Mouse (Mus musculus) urinary bladder, postnatal 25 days (tissue): ENCODE data around the gene Arhgef10l.
A peak's percentile ranks its signal among the peaks of the same experiment; 100 is the strongest.
"Not testable (repeated sequence)": the region's sequence is repeated elsewhere in the genome, so short reads cannot be mapped to it uniquely, and the experiment has no call there.

Experiments used
- DNase-seq: peaks from one replicate; pipeline ENCODE4 v3.0.0; 2022; ENCODE audit warnings: low spot score

Arhgef10l gene

DNA sequence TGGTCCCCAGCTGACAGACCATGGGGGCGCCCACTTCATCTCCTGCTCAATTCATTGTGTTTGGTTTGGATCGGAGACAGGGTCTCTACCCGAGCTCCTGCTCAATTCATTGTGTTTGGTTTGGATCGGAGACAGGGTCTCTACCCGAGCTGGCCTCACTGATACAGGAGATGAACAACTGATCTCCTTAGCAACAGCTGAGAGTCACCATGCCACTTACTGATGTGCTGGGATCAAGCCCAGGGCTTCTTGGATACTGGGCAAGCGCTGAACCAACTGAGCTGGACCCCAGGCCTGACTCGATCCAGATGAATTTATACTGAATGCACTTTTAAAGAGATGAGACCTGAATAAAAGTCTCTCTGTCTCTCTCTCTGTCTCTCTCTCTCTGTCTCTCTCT lies 59.6 kb downstream of the Arhgef10l start:
- DNase-seq = no peak

DNA sequence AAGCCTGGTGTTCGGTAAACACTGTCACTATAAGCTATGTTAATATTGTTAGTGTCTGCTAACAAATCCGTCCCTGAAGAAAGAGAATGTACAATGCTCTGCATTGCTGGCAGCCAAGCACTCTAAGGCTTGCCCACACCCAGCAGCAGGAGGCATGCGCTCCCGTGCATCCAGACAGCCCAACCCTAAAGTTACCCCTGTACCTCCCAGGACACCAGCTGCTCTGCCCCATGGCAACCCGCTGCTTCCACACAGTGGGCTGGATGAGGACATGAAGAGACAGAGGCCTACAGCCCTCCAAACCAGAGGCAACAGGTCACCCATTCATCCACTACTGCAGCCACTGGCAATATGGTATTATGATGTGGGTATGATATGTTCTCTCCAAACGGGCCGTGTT lies 60.0 kb downstream of the Arhgef10l start:
- DNase-seq = no peak

DNA sequence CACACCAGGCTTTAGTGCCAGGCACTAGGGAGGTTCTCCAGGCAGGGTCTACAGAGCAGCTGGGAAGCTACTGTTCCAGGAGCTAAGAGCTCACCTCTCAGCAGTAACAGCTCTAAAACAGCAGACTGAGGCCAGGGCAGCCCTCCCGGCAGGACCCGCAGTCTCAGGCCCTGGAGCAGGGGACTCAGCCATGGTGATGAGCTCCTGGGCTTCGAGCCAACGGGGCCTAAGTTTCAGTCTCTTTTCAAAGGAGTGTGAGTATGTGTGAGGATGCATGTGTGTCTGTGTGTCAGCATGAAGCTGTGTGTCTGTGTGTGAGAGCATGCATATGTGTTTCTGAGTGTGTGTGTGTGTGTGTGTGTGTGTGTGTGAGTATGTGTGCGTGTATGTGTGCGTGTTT lies 60.6 kb downstream of the Arhgef10l start:
- no peak for DNase-seq

DNA sequence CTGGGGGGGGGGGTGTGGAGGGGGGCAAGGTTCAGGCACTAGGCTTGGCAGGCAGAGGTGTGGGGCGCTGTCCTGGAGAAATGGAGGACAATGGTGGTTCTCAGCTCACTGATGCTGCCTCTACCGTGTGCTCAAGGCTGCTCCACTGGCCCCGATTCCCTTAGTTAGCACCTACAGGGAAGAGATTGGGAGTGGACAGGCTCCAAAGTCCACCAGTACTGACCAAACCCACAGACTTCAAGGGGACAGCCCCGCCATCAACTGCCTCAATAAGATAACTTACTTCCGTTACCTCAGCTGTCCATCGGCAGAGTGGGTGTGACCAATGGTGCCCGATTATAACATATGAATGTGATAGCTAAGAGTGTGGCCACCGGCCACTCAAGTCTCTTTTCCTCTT lies 61.3 kb downstream of the Arhgef10l start:
- no peak for DNase-seq

DNA sequence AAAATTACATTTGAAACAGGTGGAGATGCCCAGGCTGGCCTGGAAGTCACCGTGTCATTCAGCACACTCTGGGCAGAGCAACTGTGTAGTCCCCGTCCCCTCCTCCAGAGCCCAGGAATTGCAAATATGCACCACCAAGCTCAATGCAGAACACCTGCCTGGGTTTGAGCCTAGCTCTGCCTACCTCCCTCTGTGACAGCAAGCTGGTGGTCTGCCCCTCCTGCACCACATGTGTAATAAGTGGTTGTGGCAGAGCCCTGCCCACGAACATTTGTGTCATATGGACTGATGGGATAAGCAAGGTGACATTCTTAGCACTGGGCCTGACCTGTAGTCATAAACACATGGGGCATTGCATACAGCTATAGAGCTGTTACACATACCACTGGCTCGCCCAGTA lies 63.8 kb downstream of the Arhgef10l start:
- no peak for DNase-seq

DNA sequence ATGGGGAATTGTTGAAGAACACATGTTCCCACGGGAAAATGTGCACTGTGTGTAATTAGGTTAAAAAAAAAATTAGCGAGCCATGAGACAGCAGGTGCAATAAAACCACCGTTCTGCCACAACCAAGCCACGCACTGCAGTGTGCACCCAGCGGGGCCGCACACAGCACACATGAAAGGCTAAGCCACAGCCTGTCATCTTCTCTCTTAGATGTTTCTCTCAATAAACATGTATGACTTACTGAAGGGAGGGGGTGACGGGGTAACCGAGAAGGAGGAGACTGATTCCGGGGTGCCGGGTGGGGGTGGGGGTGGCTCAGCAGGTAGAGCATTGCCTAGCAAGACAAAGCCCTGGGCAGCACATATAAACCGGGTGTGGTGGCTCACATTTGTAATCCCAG lies 64.7 kb downstream of the Arhgef10l start:
- no peak for DNase-seq

DNA sequence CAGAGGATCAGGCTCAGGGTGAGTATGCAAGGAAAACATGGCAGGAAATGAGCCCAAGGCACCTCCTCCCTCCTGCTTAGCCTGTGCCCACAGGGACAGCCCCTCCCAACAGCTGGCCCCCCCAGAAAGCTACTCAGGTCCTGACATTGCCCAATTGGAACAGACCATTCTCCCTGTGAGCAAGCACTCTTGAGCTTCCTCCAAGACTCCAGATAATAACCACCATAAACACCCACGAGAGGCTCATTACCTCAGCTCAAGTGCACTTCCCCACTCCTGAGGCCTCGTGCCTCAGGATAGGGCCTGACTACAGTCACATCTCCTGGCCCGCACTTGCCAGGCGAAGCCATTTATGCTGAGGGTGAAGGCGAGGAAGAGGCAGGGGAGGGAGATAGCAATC lies 67.0 kb downstream of the Arhgef10l start:
- no peak for DNase-seq

DNA sequence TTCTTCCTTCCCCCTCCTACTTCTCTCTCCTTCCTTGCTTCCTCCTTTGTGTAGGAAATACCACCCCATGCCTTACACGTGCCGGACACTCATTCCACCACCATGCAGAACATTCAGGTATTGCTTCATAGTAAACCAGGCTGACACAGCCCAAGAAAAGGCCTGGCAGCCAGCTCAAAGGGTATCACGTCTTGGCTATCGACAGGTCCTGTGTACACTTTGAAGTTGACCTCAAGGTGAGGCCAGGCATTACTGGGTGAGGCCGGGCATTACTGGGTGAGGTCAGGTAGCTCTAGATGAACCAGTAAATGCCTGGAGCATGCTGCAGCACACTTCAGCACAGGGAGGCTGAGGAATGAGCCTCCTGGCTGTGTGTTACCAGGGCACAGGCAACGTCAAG lies 67.9 kb downstream of the Arhgef10l start:
- no peak for DNase-seq

DNA sequence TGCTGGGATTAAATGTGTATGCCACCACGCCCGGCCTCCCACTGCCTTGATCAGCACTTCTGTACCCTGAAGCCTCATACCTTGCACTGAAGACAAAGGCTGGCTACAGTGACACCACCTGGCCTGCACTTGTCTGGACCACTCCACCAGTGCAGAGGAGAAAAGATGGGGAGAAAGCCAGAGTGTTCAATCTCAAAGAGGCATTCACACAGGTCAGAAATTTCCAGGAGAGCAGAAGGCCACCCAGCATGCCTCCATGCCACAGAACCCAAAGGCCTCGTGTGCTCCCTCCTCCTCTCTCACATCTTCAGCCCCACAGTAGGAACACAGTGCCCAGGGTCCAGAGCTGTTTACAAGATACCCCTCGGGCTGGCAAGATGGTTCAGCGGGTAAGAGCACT lies 68.4 kb downstream of the Arhgef10l start:
- no peak for DNase-seq

DNA sequence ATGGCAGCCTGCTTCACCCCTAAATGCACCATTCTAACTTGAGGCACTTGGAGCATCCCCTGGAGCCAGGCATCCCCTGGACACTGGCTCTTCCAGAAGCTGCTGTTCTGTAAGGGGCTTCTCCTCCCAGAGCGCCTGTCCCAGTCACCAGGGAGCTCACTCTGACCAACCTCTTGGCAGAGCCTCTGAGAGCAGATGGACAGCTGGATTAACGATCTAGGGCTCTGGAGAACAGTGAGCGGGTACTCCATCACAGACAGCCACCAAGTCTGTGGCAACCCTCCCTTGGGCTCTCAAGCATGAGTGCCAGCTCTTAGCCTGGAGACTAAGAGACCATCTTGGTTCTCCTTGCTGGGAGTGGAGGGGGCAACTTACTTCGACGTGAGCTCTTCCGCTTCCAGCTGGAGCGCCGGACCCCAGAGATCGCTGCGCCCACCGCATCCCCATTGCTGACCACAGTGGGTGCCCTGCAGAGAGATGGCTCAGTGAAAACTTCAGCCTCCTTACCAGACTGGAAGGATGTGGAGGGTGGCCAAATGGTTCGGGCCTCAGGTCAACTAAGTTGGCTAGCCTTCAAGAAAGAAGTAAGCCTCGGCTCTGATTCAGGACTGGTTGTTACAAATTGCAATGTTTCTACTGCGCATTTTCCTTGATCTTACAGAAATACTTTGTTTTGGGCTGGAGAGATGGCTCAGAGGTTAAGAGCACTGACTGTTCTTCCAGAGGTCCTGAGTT lies 71.9 kb downstream of the Arhgef10l start:
- no peak for DNase-seq

DNA sequence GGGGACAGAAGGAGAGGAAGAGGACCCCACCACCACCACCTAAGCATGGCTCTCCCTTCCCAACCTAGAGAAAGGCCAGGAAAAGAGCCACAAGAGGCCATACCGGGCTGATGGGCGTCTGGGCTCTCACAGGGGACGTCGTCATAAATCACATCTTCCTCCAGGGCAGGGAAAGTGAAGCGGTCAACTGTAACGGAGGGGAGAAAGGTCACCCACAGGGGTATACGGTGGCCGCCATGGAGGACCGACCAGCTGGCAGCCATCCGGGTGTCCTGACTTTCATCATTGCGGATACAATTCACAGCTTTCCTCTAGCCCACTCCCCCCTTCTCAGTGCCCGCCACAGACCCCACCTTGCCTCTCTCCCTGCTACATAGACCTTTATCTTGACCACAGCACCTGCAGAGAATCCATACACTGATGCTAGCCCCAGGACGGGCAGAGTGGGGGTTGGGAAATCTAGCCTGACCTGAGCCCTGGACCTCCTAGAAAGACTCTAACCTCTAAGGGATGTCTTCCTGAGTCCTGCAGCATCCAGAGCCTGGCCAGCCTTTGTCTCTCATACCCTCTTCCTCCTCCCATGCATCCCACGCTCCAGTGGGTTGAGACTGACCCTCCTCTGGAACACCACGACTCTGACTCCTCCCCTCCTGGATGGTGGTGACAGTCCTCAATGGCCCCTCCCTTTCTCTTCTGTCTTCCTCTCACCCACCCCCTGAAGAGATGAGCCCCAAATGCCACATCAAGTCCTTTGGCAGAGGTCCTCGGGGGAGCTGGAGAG lies 72.6 kb downstream of the Arhgef10l start:
- DNase-seq = no peak

DNA sequence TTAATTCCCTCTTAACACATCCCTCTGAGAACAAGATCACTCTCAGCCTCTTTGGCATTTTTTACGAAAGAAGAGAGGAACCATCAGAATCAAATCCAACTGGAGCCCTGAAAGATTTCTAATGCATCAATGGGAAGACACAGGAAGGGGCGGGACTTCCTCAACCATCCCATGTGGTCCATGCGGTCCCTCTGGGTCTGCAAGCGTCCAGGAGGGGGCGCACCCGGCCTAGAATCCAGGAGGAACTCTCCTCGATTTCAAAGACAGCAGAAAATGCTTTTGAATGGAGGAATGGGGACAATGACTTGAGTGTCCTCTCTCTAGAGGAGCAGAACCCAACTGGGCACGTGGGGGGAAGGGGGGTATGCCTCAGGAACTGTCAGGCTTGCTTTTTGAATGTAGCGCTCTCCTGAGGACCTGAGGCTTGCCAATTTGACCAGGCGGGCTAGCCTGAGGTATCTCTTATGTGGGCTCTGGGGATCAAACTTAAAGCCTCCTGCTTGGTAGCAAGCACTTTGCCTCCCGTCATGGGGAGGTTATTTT lies 73.5 kb downstream of the Arhgef10l start:
- peak; percentile 84 for DNase-seq

DNA sequence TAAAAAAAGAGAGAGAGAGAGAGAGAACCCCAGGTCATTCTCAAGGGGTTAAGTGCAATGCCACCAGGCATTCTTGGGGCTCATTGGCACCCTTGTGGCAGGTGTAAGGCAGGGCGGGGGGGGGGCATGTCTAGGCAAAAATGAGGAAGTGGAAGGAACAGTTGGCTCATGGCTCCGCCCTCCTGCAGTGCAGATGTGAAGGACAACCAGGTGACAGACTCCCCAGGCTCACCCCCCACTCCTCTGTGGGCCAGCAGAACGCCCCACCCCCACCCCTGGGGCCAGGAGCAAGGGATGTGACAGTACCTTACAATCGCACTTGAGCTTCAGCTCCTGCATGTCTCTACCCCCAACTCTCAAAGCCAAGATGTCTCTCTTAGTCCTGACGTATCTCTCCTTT lies 79.3 kb downstream of the Arhgef10l start:
- no peak for DNase-seq

DNA sequence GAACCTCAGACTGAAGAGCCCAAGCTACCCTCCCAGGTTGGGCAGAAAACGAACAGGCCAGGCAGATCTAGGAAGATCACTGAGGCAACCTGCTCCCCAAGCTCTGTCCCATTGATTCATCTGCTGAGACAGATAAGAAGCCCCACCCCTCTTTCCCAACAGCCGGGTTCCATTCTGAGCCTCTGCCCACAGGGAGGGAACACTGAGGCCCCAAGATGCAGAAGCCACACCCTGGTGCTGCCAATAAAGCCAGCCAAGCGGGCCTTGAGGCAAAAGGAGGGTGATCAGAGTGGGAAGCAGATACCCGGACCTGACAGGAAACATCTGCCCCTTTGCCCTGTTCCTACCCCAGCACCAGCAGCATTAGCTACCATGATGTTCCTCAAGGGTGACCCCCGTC lies 81.6 kb downstream of the Arhgef10l start:
- DNase-seq = no peak

DNA sequence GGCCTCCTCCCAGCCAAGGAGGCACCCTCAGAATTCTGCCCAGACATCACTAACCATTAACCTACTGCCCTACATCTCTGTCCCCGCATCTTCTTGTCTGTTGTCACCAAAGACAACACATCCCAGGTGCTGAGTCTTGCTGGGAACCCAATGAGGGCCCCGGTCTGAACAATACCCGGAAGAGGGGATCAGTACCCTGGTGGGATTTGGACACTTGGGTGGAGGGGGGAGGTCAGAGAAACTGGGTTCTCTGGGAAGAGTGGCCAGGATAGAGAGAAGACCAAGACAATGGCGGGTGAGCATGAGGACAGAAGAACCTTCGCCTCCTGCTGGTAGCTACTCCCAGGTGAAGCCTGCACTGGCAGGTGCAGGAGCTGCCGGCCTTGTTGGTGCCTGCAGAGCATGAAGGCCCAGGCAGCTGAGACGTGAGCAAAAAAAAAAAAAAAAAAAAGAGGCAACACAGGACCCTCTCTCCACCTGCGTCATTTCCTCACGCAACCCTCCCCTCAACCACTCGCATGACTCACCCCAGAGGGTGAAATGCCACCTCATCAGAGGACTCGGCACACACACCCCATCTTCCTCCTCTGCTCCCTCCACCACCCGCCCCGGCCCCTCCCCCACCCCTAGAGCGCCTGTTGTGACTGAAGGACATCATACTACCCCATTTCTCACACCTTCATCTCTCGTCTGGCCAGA lies 83.3 kb downstream of the Arhgef10l start:
- DNase-seq = no peak

DNA sequence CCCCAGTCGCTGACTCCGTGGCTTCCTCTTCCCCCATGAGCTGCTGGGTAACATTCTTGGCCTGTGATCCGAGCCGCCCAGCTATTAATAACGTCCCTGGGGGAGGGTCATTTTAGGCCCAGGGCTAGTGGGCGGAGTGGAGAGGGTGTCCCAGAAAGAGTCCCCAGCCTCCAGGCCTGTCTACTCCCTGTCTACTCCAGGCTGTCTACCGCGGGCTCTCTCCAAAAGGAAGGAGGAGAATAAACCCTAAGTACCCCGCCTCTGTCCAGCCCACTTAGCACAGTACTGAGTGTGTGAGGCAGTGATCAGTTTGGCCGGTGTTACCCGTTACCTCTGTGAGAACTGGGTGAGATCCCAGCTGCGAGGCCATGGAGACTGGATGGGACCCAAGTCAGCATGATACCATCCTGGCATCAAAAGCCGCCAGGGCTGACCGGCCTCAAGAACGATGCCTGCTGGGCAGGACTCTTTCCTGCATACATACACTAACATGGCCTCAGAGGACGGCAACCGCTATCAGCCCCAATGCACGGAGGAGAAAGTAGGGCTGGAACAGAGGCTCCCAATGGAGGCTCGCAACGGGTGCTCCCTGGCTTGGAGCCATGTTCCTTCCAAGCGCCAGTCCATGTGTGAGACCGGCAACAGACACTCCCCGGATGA lies 84.0 kb downstream of the Arhgef10l start:
- DNase-seq = no peak

DNA sequence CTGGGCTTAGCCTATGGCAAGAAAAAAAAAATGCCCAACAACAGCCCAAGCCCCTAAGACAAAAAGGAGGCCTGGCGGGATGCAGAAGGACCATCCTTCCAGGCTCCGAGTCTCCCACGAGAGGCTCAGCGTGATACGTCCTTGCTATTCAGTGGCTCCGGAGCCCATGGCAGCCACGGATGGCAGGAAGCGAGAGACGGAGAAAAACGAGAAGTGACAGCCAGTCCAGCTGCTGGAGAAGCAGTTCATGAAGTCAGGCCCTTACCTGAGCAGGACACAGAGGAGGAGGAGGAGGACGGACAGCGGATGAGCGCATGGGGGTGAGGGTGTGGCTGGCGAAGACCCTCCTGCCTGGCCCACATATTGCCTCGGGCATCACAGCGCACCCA lies 84.5 kb downstream of the Arhgef10l start:
- no peak for DNase-seq

DNA sequence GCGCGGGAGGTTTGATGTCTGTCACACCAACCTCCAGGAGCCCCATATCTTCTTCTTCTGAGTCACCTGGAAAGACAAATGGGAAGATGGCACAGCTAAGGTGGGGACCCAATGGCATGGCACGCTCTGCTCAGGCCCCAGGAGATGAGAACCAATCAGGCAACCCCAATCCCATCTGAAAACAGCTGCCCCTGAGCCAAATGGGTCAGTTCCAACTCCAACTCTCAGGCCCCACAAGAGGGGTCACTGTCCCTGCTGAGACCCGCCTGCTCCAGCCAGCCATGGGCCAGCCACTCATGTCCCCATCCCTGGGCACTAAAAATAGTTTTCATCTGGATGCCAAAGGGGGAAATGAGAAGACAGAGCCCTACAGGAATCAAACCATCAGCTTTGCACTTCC lies 84.9 kb downstream of the Arhgef10l start:
- no peak for DNase-seq

DNA sequence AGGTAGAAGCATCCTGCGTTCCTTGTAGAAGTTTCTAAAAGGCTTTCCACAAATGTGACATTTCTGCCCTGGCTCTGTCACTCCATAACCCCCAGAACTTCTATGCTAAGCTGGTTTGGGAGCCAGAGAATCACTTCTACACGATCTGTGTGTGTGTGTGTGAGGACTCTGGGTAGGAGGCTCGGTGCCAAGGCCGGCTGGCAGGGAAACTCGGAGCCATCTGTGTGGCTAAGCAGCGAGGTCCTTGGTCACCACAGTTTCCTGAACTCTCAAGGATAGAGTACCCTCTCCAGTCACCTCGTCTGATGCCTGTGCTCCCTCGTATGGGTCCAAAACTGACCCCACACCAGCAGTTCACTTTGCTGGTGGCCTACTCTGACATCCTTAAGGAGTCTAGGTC lies 86.2 kb downstream of the Arhgef10l start:
- DNase-seq = no peak

DNA sequence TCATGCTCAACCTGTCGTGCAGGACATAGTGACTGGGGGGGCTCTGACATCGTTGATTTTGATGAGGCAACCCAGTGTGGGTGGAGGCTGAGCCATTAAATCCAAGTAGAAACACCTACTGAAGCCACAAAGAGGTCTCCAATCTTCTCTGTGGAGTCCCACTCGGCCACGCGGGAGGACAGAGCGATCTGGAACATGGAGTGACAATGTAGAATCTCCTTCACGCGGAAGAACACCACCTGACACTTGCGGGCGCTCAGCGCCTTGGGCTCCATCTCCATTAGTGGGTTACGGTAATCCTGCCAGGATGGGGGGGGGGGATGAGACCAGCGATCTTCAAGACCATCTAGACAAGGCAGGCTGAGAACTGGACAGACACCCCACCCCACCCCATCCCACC lies 86.7 kb downstream of the Arhgef10l start:
- no peak for DNase-seq

DNA sequence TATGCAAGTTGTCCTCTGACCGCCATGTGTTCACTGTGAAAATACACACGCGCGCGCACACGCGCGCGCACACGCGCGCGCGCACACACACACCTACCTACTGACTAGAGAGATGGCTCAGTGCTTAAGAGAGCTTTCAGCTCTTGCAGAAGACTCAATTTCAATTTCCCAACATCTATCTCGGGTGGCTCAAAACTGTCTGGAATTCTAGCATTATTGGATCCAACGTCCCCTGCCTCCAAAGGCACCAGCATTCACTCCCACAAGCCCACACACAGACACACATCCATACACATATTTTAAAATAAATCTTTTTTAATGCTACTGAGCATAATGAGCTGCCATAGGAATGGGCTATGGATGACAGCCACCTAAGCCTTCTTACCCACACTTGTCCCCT lies 89.2 kb downstream of the Arhgef10l start:
- DNase-seq = no peak

DNA sequence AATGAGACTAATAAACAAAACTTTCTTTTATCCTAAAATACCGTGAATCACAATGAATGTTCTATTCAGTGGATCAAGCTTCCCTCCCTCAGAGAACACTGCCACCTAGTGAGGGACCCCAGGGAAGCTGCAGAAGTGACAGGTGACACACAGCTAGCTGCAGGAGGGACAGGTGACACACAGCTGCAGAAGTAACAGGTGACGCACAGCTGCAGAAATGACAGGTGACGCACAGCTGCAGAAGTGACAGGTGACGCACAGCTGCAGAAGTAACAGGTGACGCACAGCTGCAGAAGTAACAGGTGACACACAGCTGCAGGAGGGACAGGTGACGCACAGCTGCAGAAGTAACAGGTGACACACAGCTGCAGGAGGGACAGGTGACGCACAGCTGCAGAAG lies 90.9 kb downstream of the Arhgef10l start:
- not testable (repeated sequence) for DNase-seq
